Mouse (Mus musculus) lung, adult 2 months (tissue): ENCODE measurements around the gene Ppp1r14d.

Experiments used
- CTCF ChIP-seq: fragments of 200-500 bp; IDR thresholded peaks from 2 replicates; pipeline ENCODE4 v1.5.1; 2011; ENCODE audit warnings: mild to moderate bottlenecking, low read length, control low read depth; ENCODE audit not compliant: insufficient read depth
- POLR2A ChIP-seq: fragments of 200-500 bp; IDR thresholded peaks from 2 replicates; pipeline ENCODE4 v1.6.1; 2011; ENCODE audit warnings: low read depth, mild to moderate bottlenecking, control low read depth, low read length, borderline replicate concordance; ENCODE audit errors: extremely low read depth

DNA sequence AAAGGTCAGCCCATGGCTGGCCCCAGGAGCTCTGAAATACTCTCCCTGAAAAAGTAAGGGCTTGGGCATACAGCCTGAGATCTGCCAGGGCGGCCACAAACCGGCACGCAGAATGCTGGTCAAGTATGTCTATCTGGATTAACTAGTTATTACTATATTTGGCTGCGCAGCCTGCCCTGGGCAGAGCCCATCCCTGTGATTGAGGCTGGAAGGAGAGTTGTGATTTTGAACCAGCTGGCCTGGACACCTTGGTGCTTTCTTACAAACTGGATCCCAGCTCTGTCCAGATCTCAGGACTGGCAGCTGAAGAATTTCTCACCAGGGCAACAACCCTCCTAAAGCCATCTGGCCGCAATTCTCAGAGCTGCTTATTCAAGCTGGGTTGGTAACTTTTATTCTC lies 35.6 kb downstream of the Ppp1r14d start:
- TF ChIP-seq POLR2A: no peak
- TF ChIP-seq CTCF: no peak
